Comparison of ENCODE assay signal across 8 mouse cellular contexts in the genomic region with DNA sequence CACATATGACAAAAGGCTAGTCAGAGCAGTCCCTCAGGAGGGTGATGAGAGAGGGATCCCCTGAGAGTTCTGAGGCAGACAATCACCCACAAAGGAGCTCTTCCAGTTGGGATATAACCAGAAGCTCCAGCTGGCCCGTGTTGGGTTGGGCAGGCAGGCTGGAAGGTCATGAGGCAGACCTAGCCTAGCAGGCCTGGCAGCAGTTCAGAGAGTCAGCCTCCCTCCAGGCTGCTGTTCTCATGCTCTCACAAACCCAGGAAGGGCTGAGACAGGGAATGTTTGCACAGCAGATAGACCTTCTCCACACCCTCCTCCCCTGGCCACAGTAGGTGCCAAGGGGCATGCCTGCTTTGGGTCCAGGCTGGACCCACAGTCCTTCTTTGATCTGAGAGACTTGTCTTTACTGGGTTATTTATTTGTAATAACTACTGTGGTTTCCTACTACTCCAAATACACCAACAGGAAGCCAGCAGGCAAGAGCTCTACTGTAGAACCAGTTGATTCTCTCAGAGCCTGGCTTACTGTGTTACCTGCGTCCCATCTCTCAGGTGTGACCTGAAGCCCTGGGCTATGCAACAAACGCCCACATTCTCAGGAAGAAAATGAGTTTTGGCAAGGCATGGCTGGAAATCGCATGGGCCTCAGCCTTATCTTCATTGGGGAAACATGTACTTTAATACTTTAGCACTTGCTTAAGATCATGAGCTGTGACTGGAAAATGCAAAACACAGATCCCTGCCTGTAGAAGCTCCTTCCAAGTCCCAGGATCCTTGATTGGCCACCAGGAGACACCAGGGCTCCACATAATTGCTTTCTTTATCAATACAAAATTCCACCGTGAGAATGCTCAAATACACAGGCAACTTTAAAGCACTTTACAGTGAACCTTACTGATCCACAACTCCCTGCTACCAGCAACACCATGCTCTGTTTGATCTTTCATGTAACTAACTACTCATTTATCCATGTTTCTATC.
DNase-seq lines count a peak whose midpoint lies in the region; ATAC-seq and TF ChIP-seq lines count a peak whose summit lies in the region.

No protein-coding gene starts in this region.

- H3K4me1 ChIP-seq in kidney, adult 2 months (ENCODE audit: control insufficient read depth, insufficient read depth, low read length) = no peaks in the 10 kb centered on the region; the same call in 1 of the 2 replicates
- H3K4me1 ChIP-seq in midbrain, embryonic 10.5 days = no peaks in the 10 kb centered on the region
- peaks cover 8% of the 10 kb centered on the region; the same call in 1 of the 2 replicates for H3K4me1 ChIP-seq in forebrain, embryonic 13.5 days

- no peak overlapping the region for H3K4me2 ChIP-seq in forebrain, embryonic 13.5 days

- H3K9me3 ChIP-seq in midbrain, embryonic 10.5 days (replicated peaks) = no peaks in the 10 kb centered on the region
- H3K9me3 ChIP-seq in forebrain, embryonic 13.5 days (replicated peaks) = no peaks in the 10 kb centered on the region

- 38% methylated on average over 5 of the region's 5 CpGs for WGBS in kidney, adult 2 months
- 81% methylated on average over 5 of the region's 5 CpGs for WGBS in midbrain, embryonic 10.5 days
- 77% methylated on average over 5 of the region's 5 CpGs for WGBS in forebrain, embryonic 13.5 days

- H3K36me3 ChIP-seq in kidney, adult 2 months (ENCODE audit: control insufficient read depth, insufficient read depth, low read length) = no peaks in the 10 kb centered on the region
- no peaks in the 10 kb centered on the region for H3K36me3 ChIP-seq in midbrain, embryonic 10.5 days
- no peaks in the 10 kb centered on the region for H3K36me3 ChIP-seq in forebrain, embryonic 13.5 days (ENCODE audit: poor library complexity, severe bottlenecking)

- no peak overlapping the region for H3K9ac ChIP-seq in forebrain, embryonic 13.5 days

- intact Hi-C loops in gastrocnemius, adult 2 months (cut with DNase I) = no loop called here
- intact Hi-C loops in left cerebral cortex, postnatal 25 days (cut with DNase I) = no loop called here
- intact Hi-C loops in left cerebral cortex, postnatal 36 days (cut with DNase I) = no loop called here

- no peak for TF ChIP-seq CTCF in gastrocnemius, adult 2 months (IDR thresholded peaks at IDR 0.05)
- no peak for TF ChIP-seq CTCF in kidney, adult 2 months (conservative IDR thresholded peaks at IDR 0.05; ENCODE audit: insufficient read depth, insufficient read length, low read depth, low read length)

- DNase-seq in brain, adult 2 months (ENCODE audit: low read depth, low spot score) = peak; percentile 71
- peak; percentile 80 for DNase-seq in gastrocnemius, adult 2 months
- DNase-seq in kidney, adult 2 months = peak; percentile 54
- peak; percentile 27 for DNase-seq in ovary, postnatal 10 days (ENCODE audit: low spot score)
- no peak for DNase-seq in left cerebral cortex, postnatal 25 days (ENCODE audit: low spot score in 2 of 2)
- DNase-seq in midbrain, embryonic 10.5 days (ENCODE audit: low spot score) = no peak
- DNase-seq in left cerebral cortex, postnatal 36 days (ENCODE audit: low spot score in 2 of 2) = no peak

- TF ChIP-seq POLR2A in kidney, adult 2 months (IDR thresholded peaks at IDR 0.05; ENCODE audit: low read depth, low read length) = no peak

- H3K27me3 ChIP-seq in kidney, adult 2 months (replicated peaks; ENCODE audit: control insufficient read depth, insufficient read depth, low read length) = no peaks in the 10 kb centered on the region
- H3K27me3 ChIP-seq in midbrain, embryonic 10.5 days (ENCODE audit: low read depth, poor library complexity, severe bottlenecking) = no peaks in the 10 kb centered on the region
- no peaks in the 10 kb centered on the region for H3K27me3 ChIP-seq in forebrain, embryonic 13.5 days

- no peak overlapping the region for H3K27ac ChIP-seq in gastrocnemius, adult 2 months
- H3K27ac ChIP-seq in kidney, adult 2 months (ENCODE audit: insufficient read depth, low read depth, low read length) = no peak overlapping the region
- no peak overlapping the region for H3K27ac ChIP-seq in midbrain, embryonic 10.5 days (replicated peaks)
- no peak overlapping the region for H3K27ac ChIP-seq in forebrain, embryonic 13.5 days

- H3K4me3 ChIP-seq in gastrocnemius, adult 2 months = no peak overlapping the region
- H3K4me3 ChIP-seq in kidney, adult 2 months (ENCODE audit: insufficient read depth, low read depth, low read length) = no peak overlapping the region
- no peak overlapping the region for H3K4me3 ChIP-seq in midbrain, embryonic 10.5 days
- H3K4me3 ChIP-seq in forebrain, embryonic 13.5 days = no peak overlapping the region

- no peak for ATAC-seq in forebrain, embryonic 13.5 days

Comparison
In these comparisons a context has a peak if more than half of its experiments do, and no peak if none do; other contexts are left out.
1. DNase-seq: peak in brain, adult 2 months (single experiment), gastrocnemius, adult 2 months (single experiment), kidney, adult 2 months (single experiment) and ovary, postnatal 10 days (single experiment); none in left cerebral cortex, postnatal 25 days (0 of 2), midbrain, embryonic 10.5 days (single experiment) and left cerebral cortex, postnatal 36 days (0 of 2).